Mouse (Mus musculus) B cell, adult (primary cell): ENCODE data around the gene Rbmxl2. TPM values are rescaled to one million over a fixed set of nuclear protein-coding genes. Genes with fewer than 3 reads are reported as not detected.

Source experiments
- total RNA-seq: library from RNA; stranded (reverse); gene quantifications from 4 replicates; pipeline ENCODE4 v1.2.4, GENCODE M21; 2023; ENCODE audit not compliant: inconsistent age

The Rbmxl2 gene
- total RNA-seq, result not detected in 4 replicates

GRCm38 (mm10) chr7:107209204-107209860 lies at the start of gene Rbmxl2:
Rbmxl2 (plus strand) TSS chr7:107209445.

GRCm38 (mm10) chr7:107166690-107167089 lies 42.6 kb upstream of the Rbmxl2 start, which contains the start of gene Nlrp14:
Nlrp14 (plus strand) TSS chr7:107166990.

Other genes with a start within 250 kb of the Rbmxl2 start
- gene Olfr6, start 245.5 kb upstream of the Rbmxl2 start, total RNA-seq, result not detected in 4 replicates
- not detected in 4 replicates for gene Olfr711, start 234.0 kb upstream of the Rbmxl2 start, total RNA-seq
- gene Olfr2, start 203.4 kb upstream of the Rbmxl2 start, total RNA-seq, result not detected in 4 replicates
- gene Olfr713, start 178.3 kb upstream of the Rbmxl2 start, total RNA-seq, result not detected in 4 replicates
- not detected in 4 replicates for gene Olfr714, start 138.5 kb upstream of the Rbmxl2 start, total RNA-seq
- gene Olfr17, start 116.2 kb upstream of the Rbmxl2 start, total RNA-seq, result not detected in 4 replicates
- not detected in 4 replicates for gene Olfr715b, start 99.1 kb upstream of the Rbmxl2 start, total RNA-seq
- gene Olfr715, start 78.4 kb upstream of the Rbmxl2 start, total RNA-seq, result not detected in 4 replicates
- gene Olfr716, start 71.1 kb upstream of the Rbmxl2 start, total RNA-seq, result not detected in 4 replicates
- not detected in 4 replicates for gene Nlrp14, start 42.5 kb upstream of the Rbmxl2 start, total RNA-seq
- gene Syt9, start 161.3 kb downstream of the Rbmxl2 start, total RNA-seq, result not detected in 4 replicates